Mouse (Mus musculus) erythroblast, embryonic 14.5 days (primary cell): ENCODE data around the gene Ergic1.

Source experiments
- GATA1 ChIP-seq: IDR thresholded peaks from 2 replicates; pipeline ENCODE4 v1.6.1; 2012; ENCODE audit warnings: low read length, inconsistent platforms, mixed read lengths
- TAL1 ChIP-seq: IDR thresholded peaks from 3 replicates; pipeline ENCODE4 v1.6.1; 2012; ENCODE audit warnings: low read length, inconsistent platforms, mixed read lengths

DNA sequence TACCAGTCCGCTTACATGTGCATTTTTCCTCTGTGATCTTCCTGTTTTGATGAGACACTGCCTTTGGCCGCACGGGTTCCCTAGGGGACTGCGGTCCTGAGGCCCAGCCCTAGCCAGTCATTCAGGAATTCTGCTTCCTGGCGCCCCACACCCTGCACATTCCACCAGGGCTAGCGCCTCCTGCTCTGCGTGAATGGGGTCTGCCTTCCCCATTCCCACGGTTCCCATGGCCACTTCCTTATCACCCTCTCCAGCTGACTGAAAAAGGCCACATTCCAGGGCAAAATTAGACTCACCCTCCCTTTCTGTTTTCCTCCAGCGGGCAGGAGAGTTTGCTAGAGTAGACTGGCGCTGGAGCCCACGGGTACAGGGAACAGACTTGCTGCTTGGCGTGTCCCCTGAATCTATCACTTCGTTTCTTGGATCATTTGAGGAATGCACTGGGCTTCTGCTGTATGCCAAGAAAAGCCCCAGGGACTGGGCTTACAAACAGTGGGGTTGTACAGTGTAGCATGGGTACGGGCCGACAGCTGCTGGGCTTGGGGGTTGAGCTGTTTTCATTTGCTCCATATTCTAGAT, 23.4 kb downstream of the Ergic1 start:
- TF ChIP-seq TAL1 (no peak), GATA1 (no peak)
